Mouse (Mus musculus): ENCODE measurements around the gene Olfr339.

Gene Olfr339

GRCm38 (mm10) chr2:36418647-36419046, at the start of gene Olfr339:
Gene Olfr339, plus strand, starts transcription at chr2:36418947.
- no peak for TF ChIP-seq GATA4 (IDR thresholded peaks at IDR 0.05; ENCODE audit: insufficient replicate concordance, low read length)

- TF ChIP-seq GATA4 (IDR thresholded peaks at IDR 0.05; ENCODE audit: insufficient replicate concordance, low read length), result no peak
These were observed 45.5 kb upstream of the Olfr339 start, which contains the start of gene Olfr338 for GRCm38 (mm10) chr2:36373219-36373618. Gene Olfr338, plus strand, starts transcription at chr2:36373519.

- TF ChIP-seq GATA4 (IDR thresholded peaks at IDR 0.05; ENCODE audit: insufficient replicate concordance, low read length), result no peak
These were observed 33.5 kb downstream of the Olfr339 start, which contains the start of gene Olfr340 for GRCm38 (mm10) chr2:36452287-36452686. Gene Olfr340, plus strand, starts transcription at chr2:36452587.

DNA sequence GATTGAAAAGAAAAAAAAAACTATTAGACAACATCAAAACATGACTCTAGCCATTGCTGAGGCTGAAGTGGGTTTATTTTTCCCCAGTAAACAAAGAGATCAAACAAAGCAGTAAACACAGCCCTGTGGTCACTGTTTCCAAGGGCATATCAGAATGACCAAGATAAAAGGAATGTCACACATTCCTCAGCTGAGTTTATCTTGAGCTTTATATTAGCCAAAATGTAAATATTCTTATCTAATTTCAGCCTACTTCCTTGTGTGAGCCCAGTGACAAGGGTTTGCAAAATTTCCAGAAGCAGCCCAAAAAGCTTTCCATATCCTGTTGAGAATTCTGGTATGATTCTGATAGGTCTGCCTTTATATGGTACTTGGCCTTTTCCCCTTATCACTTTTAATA, 54.9 kb downstream of the Olfr339 start:
- TF ChIP-seq GATA4 (IDR thresholded peaks at IDR 0.05; ENCODE audit: insufficient replicate concordance, low read length), result no peak

Measured in liver, adult (tissue).